Mouse (Mus musculus) liver, adult 2 months (tissue): ENCODE measurements at regions not wholly inside any gene's neighbourhood (a gene's known extent, or its start where the extent isn't known, plus 50 kb on each side); places are given as distances from the start of the nearest gene placed in this dataset.

Experiments used
- CTCF ChIP-seq: fragments of 200-500 bp; IDR thresholded peaks from 2 replicates; pipeline ENCODE4 v1.5.1; 2011; ENCODE audit warnings: low read depth, low read length, control low read depth
- POLR2A ChIP-seq: fragments of 200-500 bp; IDR thresholded peaks from 2 replicates; pipeline ENCODE4 v1.6.1; 2011; ENCODE audit warnings: low read length, control low read depth; ENCODE audit not compliant: insufficient read depth; ENCODE audit errors: extremely low read depth

DNA sequence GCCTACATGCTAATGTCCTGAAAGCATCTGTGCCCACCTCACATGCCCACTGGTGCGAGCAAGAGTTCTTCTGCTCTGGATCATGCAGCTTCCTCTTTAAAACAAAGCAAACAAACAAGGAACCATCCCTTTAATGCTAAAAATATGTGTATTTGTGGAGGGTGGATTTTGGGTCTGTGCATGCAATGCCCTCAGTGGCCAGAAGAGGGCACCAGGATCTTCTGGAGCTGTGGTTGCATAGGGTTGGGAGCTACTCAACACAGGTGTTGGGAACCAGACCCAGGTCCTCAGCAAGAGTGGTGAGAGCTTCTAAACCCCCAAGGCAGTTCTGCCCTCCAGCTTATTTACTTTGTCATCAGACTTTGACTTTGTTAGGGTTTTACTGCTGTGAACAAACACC, 201.3 kb downstream of the Matn1 start:
- TF ChIP-seq CTCF = peak; percentile 73
- TF ChIP-seq POLR2A = no peak
